Mouse (Mus musculus): Measurements from ENCODE around the gene Thbs4.
A peak's percentile ranks its signal among the peaks of the same experiment; 100 is the strongest.

DNA sequence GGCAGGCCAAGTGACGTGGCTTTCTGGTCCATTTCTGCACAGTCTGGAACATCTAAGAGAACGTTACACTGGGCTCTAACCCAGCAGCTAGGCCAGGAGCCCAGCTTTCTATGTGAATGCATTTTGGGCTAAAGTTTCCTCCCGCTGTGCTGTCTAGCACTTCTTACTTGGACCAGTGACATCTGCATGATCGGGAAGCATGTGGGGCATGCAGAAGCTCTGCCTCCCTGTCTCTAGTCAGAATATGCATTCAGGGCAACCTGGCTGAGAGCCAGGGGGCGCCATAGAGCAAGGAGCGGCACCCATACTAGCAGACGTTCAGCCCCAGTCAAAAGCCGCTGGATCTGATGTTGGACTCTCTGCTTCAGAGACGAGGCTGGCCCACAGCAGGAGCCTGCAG is 61.4 kb downstream of the Thbs4 start:
- TF ChIP-seq CTCF (IDR thresholded peaks at IDR 0.05; ENCODE audit: control insufficient read depth, insufficient read depth, low read length): peak; percentile 88
- no peak for TF ChIP-seq POLR2A (IDR thresholded peaks at IDR 0.05; ENCODE audit: borderline replicate concordance, control insufficient read depth, low read depth, low read length)

All from bone marrow, adult 2 months (tissue).